Mouse (Mus musculus): ENCODE results near the gene Ahdc1.
"Not testable (repeated sequence)": the region's sequence is repeated elsewhere in the genome, so short reads cannot be mapped to it uniquely, and the experiment has no call there.

- TF ChIP-seq E2F4 (IDR thresholded peaks at IDR 0.05; ENCODE audit: insufficient replicate concordance, low read depth, low read length); CTCF (conservative IDR thresholded peaks at IDR 0.05 in 1 of 2, IDR thresholded peaks at IDR 0.05 in 1 of 2; ENCODE audit: low read depth in 2 of 2, low read length in 2 of 2); TCF12 (IDR thresholded peaks at IDR 0.05; ENCODE audit: low read depth, low read length); EP300 (IDR thresholded peaks at IDR 0.05; ENCODE audit: low read length); NELFE (IDR thresholded peaks at IDR 0.05; ENCODE audit: low read depth, low read length); ZKSCAN1 (IDR thresholded peaks at IDR 0.05; ENCODE audit: borderline replicate concordance, low read depth, low read length): not testable (repeated sequence)
Observed at GRCm38 (mm10) chr4:133096671-133097070, 85.6 kb downstream of the Ahdc1 start.
